Mouse (Mus musculus): ENCODE data around the gene Ube2o.

DNA sequence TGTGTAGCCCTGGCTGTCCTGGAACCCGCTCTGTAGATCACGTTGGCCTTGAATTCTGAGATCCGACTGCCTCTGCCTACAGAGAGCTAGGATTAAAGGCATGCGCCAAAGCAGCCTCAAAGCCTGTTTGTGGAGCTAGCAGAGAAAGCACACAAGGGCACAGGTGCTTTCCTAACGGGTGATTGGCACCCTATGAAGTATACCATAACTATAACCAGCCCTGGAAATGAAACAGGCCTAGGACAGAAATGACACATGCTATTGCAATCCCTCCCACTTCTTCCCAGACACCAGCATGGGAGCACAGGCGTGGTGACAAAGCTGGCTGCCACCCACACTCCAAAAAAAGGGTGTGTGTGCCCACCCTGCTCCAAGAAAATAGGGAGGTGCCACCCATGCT is 68.3 kb downstream of the Ube2o start:
- TF ChIP-seq TAL1 (IDR thresholded peaks at IDR 0.05; ENCODE audit: low read length) (no peak), GATA1 (IDR thresholded peaks at IDR 0.05; ENCODE audit: low read length) (no peak)

Measured in erythroblast, embryonic 14.5 days (primary cell).